Mouse (Mus musculus) cerebellum, adult 11-12 months (tissue): ENCODE measurements around the gene Smoc2.

Experiments
- DNase-seq: peaks from one replicate; pipeline ENCODE4 v3.0.0; 2022

The Smoc2 gene

DNA sequence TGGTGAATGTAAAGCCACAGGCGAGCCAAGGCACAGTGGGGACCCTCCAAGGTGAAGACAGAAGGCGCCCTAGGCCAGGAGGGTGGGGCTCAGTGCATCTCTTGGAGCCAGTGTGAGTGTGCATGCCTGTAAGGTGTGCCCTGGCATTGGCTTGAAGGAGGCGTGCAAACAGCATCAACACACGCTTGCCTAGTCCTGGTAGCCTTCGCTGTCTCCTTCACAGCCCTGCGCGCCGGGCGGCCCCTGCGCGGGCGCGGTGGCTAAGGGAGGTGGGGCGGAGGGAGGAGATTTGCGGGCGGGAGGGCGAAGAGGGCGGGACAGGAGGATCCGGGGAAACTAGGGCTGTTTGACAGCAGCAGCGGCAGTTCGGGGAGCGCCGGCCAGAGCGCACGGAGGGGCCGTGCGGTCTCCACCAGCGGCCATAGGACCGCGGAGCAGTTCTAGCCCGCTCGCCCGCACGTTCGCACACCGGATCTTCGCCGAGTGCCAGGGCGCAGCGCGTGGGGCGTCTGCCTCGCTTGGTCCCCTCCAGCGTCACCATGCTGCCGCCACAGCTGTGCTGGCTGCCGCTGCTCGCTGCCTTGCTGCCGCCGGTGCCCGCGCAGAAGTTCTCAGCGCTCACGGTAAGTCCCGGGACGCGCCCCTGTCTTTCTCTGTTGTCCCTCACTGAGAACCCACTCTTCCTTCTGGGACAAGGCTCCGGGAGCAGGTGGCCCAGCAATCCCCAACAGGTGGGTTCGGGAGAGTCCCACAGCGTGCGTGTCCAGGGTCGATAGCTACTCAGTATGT lies at the start of gene Smoc2:
Gene Smoc2 (plus strand): TSS at position 330 of the 789 bp plus-strand sequence.
- no peak for DNase-seq

DNA sequence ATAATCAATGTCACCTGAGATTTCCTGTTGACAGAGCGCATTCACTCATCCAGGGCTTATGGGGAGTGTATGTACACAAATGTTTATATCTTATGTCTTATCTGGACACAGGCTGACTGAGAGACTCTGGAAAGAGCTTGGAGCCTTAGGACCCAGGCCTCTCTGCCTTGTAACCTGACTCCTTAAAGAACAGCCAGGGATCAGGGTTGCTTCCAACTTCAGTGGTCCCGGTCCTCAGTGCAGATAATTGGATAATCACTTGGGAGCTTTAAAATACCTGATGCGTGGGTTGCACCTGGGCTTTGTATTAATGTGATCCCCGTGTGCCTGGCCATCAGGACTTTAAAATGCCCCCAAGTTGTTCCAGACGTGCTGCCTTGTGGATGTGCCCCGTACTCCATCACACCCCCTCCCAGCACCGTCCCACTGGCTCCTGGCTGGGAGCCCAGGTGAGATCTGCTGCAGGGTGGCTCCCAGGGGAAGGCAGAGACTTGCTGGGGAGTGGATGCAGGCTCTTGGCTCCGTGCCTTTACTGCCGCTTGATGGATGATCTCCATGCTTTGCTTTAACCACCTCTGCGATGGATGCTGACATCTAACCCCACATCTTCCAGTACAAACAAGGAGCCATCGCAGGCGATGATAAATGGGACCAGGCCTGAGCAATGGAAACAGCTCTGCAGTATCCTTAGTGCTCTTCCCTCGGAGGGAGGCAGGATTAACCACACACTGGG lies 48.4 kb upstream of the Smoc2 start:
- no peak for DNase-seq

DNA sequence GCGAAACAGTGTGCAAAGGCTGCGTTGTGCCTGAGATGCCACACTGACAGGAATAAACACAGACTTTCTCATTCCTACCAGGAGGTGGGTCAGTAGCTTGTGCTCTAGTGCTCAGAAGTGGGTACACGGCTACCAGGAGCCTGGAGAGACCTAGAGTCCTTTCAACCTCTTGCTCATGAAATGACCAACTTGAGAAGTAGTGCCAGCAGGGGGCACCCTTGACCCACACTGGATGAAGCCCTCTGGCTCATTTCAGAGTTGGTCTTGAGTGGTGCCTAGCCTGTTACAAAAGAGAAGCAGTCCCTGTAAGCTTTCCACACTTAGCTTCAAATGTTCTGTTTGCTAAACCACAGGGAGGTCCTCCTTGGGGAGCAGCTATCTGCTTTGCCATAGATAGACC lies 46.7 kb upstream of the Smoc2 start:
- peak; percentile 20 for DNase-seq

DNA sequence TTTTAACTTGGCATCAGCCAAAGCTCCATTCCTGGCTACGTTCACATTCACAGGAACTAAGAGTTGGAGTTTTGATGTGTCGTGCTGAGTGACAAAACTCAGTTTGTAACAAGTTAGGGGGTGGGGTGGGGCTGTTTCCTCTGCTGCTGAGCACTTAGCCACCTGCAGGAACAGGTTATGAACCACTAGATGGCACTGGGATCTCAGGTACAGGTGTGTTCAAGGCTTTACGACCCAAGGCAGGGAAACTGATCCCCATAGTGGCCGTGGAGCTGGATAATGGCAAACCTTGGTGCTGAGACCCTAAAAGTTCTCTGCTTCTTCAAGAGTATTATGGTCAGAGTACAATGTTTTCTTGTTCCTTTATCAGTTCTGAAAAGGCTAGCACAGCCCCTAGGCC lies 45.6 kb upstream of the Smoc2 start:
- no peak for DNase-seq

DNA sequence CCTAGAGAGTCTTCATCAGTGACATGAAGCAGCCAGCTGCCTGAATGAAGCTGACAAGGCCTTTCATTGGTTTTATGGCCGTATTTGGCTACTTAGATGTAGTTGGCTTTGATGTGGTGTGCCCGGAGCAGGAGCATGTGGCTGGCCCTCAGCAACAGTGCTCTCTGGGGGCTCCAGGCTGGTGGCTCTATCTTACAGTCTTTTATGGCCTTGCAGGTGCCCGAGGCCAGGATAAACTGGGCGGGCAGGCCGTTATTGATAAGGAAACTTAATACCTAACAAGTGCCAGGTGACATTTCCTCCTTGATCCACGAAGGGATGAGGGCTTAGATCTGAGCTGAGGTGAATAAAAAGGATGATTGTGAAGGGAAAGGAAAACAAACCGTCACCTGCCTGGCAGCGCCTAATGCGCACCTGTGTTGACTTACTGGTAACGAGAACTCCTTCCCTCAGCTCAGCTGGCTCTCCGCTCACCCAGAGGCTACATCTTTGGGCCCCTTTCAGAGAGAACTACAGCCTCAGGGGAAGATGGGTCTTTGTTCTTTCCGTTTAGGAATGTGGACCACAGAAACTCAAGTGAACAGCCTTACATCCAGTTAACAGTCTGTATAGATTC lies 44.4 kb upstream of the Smoc2 start:
- no peak for DNase-seq

DNA sequence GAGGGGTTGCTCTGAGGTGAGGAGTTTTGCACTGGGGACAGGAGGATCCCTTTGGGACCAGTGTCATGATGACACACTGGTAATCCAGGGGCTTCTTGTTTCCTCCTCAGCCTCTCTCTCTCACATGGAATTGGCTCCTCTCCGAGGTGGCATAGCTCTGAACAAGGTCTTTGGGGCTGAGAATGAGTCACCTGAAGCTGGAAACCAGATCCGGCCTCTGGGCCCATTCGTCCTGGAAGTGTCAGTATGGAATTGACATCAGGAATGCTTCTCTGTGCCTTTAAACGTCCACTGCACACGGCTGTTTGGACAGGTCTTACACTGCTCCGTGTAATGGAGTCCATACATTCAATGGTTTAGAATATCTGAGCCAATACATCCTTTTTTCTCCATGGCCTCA lies 42.2 kb upstream of the Smoc2 start:
- DNase-seq: no peak

DNA sequence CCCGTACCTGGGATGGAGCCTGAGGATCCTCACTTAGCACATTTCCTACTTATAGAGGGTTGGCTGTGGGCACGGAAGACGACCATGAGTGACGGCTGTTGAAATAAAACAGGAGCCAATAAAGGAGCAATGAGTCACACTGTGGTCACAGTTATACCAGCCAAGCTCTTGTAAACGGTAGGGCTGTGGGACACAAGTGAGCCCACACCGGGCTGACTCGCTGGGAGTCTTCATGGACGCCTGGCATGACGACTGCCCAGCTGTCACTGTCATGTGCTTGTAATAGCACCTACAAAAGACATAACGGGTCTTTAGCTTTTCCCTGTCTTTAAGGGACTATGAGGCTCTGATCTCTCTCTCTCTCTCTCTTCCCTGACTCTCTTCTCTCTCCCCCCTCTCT lies 39.3 kb upstream of the Smoc2 start:
- DNase-seq: no peak

DNA sequence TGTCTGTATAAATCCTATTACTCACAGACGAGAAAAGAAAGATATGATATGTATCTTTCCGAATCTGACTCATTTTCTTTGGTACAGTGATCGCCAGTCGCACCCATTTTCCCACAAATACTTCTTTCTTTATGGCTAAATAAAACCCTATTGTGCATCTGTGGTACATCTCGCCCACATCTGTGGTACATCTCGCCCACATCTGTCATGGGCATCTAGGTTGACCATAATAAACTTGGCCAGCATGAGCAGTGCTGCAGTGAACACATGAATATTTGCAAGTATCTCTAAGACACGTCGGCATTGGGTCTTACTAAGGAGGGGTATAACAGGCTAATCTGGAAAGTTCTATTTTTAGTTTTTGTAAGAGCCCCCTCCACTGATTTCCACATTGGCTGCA lies 36.7 kb upstream of the Smoc2 start:
- no peak for DNase-seq

DNA sequence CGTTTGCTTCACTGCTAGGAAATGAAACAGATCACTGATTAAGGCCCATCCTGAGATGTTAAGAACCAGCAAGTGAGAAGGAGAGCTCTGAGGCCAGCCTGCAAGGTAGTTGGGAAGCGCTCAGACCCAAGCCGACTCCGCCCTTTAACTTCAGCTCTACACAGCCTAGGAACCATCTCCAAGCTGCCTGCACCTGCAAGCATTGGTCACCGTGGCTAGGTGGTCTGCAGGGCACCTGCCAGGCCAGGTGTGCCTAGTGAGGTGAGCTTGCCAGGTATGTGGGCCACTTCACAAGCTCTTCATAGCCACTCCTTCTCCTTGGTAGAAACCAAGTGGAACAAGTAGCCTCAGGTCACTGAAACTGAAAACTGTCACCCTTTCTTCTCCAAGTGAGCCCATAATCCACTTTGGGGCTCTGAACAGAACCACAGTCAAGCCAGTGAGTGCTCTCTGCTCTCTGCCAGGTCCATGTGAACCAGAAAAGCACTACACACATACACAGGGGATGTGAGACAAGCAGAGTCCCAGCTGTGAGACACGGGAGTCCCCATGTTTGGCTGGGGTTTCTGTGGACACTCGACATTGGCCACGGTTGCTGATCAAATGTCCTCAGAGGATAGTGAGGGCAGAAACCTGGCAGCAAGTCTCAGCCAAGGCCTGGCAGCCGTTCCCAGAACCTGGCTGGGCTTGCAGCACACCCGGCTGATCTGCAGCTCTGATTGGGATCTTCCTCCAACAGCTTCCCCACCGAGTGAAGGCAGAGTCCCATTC lies 34.9 kb upstream of the Smoc2 start:
- peak; percentile 63 for DNase-seq

DNA sequence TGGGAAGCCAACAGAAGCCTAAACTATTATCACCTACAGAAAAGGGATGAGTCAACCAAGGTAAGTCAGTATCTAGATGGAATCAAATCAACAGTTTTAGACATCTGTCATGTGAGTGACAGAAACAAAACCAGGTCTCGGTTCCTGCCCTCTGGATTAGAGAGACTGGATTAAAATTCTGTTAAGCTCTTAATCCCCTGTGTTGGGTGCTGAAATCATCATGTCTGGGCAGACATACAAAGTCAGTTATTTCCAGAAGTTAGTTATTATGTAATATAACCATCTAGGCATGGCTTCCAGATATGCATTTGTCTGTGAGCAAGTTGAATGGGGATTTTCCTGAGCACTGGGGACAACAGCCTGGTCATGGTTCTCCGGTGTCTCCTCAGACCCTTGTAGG lies 33.0 kb upstream of the Smoc2 start:
- DNase-seq: no peak

DNA sequence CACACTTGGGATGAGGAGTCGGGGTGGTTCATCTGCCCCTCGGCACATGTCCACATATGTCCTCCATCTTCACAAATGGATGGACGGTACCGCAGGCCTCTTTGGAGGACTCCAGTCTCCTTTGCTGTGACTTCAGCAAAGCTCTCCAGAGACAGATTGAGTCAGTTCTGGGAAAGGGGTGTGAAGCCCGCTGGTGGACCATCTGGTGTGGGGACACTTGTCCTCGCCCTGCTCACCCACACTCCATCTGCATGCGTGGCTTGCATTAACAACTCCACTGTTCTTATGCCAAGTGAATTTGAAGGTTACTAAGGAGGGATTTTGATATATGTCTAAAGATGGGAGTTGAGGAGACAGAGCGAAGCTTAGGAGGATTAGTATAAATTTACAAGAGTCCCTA lies 31.4 kb upstream of the Smoc2 start:
- DNase-seq: peak; percentile 32

DNA sequence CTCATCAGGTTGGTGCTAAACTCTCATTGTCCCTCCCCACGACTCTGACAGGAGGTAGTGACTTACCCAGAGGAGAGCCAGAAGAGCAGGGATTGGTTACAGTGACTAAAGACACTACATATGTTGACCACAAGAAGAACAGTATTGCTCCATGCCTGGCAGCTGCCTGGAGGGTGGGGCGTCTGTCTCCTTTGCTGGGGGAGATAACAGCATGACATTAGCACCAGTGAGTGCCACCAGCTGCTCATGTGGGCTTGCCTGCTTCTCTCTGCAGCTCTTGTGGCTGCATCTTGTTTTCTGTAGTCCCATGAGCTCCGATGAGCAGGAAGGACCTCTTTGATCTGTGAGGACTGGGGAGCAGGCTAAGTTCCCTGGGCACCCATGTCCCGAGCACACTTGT lies 29.7 kb upstream of the Smoc2 start:
- DNase-seq: no peak

DNA sequence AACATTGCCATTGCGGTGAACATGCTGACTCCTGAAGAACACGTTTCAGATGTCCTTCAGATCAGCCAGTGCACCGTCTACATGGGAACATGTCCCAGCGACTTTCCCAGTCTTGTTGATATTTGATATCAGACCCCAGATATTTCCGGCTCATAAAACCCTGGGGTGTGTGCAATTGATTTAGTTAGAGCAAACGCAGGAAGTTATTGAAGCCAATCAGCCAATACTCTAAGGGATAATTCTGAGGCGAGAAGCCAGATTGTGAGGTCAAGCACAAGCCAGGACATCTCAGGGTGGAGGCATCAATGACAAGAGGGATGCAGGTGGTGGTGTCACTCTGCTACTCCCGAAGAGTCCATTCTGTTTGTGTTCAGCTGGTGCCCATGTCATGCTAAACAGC lies 28.9 kb upstream of the Smoc2 start:
- DNase-seq: no peak

DNA sequence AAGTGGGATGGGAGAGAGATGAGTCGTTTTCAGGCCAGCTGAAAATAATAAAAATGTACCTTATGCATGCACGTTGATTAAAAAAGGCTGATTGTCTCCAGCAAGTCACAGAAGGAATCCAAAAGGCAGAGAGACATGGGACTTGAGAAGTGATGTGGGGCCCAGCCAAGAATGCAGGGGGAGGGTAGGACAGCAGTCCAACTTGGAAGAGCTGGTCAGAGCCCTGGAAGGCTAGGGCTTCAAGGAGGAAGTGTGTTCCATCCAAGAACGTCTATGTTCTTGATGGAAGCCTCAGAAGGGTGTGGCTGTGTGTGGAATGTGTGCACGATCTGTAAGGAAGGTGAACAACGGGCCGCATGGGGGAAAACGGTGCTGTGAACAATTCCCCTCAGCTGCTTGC lies 26.9 kb upstream of the Smoc2 start:
- no peak for DNase-seq

DNA sequence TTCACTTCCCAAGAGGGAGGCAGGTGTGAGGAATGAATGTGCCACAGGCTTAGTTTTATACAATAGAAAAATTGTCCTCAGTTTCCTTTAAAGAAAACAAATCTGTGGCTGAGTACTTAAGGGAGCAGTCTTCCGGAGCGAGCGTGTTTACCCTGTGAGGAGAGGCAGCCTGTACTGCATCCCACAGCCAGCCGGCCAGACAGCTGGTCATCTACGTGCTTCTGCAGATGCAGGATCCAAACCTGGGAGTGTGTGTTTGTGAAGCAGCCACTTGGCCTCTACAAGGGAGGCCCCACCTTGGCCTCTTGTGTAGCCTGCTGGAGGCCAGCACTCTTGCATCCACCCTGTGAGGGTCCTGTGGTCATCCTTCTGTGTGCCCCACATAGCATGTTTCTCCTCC lies 24.7 kb upstream of the Smoc2 start:
- no peak for DNase-seq

DNA sequence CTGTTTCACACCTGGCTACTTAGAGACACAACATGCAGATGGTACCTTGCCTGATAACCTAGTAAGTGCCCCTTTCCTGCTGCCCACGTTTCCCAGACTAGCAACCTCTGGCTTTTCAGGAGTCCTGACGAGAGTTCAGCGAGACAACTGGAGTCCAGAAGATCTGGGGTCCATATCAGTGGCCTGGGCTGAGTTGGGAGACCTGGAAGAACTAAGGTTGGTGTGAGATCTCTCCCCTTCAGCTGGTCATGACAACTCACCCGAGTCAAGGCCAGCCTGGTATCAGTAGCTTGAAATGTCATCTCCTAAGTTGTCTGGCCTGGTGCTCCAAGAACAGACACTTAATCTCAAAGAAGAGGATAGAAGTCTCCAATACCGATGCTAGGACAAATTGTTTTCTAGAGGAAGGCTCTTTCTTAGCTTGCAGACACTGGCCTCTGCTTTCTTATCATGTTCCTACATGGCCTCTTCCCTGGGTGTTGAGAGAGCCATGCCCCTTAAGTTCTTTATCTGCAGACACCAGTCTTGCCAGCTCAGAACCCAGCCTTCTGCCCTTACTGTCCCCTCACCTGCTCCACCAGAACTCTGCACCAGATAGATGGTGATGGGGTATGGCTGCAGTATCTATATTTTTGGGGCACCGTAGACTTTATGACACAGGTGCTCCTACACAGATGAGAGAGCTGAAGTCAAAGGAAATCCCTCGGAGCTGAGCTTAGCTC lies 21.3 kb upstream of the Smoc2 start:
- no peak for DNase-seq

DNA sequence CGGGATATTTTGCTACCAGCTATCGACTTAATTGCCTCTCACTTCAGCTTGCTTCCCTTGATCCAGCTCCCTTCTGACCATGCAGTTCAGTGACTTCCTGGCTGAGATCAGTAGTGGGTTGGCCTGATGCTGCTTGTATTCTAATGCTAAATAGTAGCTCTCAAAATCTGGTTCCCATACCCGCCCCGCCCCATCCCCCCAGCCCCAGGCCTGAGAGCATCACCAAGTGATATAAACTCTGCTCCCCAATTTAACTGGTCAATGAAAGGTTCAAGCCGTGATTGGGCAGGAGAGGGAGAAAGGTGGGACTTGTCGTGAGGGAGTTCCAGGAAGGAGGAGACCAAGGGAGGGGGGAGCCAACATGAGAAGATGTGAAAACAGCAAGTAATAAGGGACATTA lies 20.4 kb upstream of the Smoc2 start:
- no peak for DNase-seq

DNA sequence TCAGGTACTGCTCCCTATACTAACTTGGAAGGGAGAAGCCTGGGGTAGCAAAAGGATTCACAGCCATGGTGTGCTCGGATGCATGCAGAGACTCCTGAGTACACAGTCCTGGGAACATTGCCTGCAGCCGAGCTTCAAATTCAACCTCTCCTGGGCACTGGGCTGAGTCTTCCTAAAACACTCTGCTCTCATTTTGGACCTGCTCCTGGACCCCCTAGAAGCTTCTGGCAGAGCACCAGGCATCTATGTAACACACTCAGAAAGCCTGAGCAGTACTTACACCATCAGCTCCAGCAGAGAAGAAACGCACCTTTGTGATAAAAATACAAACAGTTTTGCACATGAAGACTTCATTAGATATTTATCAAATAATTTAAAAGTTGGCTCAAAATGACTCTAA lies 18.3 kb upstream of the Smoc2 start:
- peak; percentile 21 for DNase-seq

DNA sequence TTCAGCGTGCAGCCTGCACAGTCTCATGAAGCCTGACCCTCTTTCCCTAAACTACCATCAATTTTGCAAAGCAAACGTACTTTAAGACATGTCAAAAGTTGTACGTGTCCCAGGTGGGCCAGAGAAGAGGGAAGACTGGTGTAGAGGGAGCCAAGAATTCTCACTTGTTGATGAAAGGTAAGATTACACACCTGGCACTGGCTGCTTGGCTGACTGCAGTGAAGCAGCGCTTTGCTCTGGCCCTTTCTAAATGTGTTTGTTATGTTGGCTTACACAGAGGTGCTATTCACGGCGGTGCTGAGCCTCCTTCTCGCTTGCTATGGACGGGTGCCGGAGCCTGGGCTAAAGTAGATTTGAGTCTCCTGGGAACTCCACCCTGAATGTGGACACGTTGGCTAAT lies 17.1 kb upstream of the Smoc2 start:
- no peak for DNase-seq

DNA sequence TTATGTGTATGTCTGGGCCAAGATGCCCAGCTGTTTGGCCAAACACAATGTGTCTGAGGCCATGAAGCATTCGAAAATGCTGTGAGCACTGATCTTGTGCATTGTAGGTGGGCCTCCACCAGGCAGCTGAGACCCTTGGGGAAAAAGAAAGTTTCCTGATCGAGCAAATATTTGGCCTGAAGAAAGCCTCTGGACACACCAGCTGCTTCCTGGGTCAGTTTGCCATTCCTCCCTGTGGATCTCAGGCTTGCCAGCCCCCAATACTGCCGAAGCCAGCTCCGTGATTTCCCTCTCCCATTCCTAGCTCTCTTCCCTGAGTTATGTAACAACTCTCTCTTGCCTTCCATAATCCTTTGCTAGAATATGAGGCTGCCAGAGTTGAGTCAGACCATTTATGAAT lies 11.3 kb upstream of the Smoc2 start:
- no peak for DNase-seq

DNA sequence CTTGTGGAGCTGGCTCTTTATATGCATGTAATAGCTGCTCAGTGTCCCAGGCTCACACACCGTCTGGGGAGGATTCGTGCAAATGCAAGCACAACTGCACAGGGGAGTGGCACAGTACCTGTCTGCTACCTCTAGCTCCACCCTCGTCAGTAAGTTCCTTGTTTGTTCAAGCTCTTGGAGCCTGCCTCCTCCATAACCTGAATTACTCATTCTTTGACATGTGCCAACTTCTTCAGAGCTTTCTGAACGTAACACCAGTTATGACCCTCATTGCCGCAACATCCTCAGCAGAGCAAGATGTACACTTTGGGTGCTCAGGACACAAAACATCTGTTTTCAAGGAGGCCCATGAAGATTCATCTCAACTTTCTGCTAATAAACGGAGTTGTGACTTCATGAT lies 5.9 kb upstream of the Smoc2 start:
- no peak for DNase-seq

DNA sequence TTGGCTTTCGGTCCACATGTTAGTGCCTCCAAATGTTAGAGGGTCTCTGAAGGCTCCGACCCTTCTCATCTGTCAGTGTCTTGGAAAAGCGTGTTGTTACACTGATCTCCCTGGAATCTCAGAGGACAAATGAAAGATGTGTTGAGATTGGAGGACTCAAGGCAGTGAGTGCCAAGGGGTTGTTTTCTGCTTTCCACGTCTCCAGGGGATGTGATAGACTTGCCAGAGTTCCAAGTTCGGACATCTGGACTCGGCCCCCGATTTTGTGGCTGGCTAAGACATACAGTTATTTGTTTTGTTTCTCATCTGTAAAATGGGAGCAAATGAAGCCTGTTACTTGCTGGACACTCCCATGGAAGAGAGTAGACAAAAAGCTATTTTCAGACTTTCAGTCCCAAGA lies 2.0 kb upstream of the Smoc2 start:
- DNase-seq: no peak

DNA sequence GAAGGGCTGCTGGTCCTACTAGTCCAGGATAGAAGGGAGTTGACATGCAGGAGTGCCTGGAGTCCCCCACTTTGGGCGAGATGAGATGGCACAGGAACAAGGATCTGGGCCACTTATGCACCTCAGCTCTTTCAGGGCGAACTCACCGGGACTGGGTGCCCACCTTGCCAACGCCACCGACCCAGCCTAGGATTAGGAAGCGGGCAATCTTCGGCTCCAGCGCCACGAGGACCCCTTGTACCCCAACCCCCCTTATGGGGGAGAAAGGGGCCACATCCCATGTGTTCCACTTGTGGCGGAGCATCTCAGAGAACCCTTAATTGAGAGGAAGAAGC lies 627 bp downstream of the Smoc2 start:
- DNase-seq: no peak
